8 mouse cellular contexts compared by ENCODE assay signal in genomic region chr5:98855741-98856140, GRCm38 (mm10). TPM values are rescaled to one million over a fixed set of nuclear protein-coding genes. Genes with fewer than 3 reads are reported as not detected.
DNase-seq lines count a peak whose midpoint lies in the region; ATAC-seq and TF ChIP-seq lines count a peak whose summit lies in the region.

No protein-coding gene starts in this region.

- H3K27me3 ChIP-seq in embryonic facial prominence, embryonic 14.5 days (replicated peaks; ENCODE audit: control insufficient read depth, insufficient read depth, low read length) = peaks cover 48% of the 10 kb centered on the region
- H3K27me3 ChIP-seq in intestine, postnatal 0 days (replicated peaks; ENCODE audit: control insufficient read depth, insufficient read depth, low read length) = peaks cover 17% of the 10 kb centered on the region; the same call in 1 of the 2 replicates

- no peaks in the 10 kb centered on the region for H3K36me3 ChIP-seq in embryonic facial prominence, embryonic 14.5 days (ENCODE audit: control insufficient read depth, insufficient read depth, low read length)
- no peaks in the 10 kb centered on the region for H3K36me3 ChIP-seq in intestine, postnatal 0 days (ENCODE audit: control insufficient read depth, insufficient read depth)

- 7% methylated on average over 12 of the region's 12 CpGs for WGBS in embryonic facial prominence, embryonic 14.5 days
- WGBS in intestine, postnatal 0 days = 7% methylated on average over 12 of the region's 12 CpGs

- peak overlapping the region; percentile 97 for H3K4me2 ChIP-seq in embryonic facial prominence, embryonic 14.5 days (ENCODE audit: low read depth, low read length)
- H3K4me2 ChIP-seq in intestine, postnatal 0 days (replicated peaks; ENCODE audit: low read depth) = peak overlapping the region; percentile 95

- peak overlapping the region; percentile 42; the same call in 1 of the 2 replicates for H3K27ac ChIP-seq in left cerebral cortex, adult 2 months
- no peak overlapping the region for H3K27ac ChIP-seq in embryonic facial prominence, embryonic 14.5 days (replicated peaks; ENCODE audit: low read depth, low read length)
- no peak overlapping the region; the same call in 1 of the 2 replicates for H3K27ac ChIP-seq in intestine, postnatal 0 days (ENCODE audit: low read depth, low read length)

- H3K4me3 ChIP-seq in left cerebral cortex, adult 2 months = peak overlapping the region; percentile 56
- peak overlapping the region; percentile 67 for H3K4me3 ChIP-seq in embryonic facial prominence, embryonic 14.5 days (ENCODE audit: low read depth, low read length)
- H3K4me3 ChIP-seq in intestine, postnatal 0 days (ENCODE audit: low read depth, low read length) = peak overlapping the region; percentile 69

- no peak for ATAC-seq in embryonic facial prominence, embryonic 14.5 days (ENCODE audit: low read depth)
- ATAC-seq in intestine, postnatal 0 days = peak; percentile 48
- no peak for ATAC-seq in monocyte, adult 5-6 weeks (replicated peaks; ENCODE audit: insufficient number of reproducible peaks, low FRiP score, low TSS enrichment, poor library complexity, severe bottlenecking)

- H3K4me1 ChIP-seq in embryonic facial prominence, embryonic 14.5 days (ENCODE audit: control insufficient read depth, insufficient read depth, low read length) = peaks cover 12% of the 10 kb centered on the region; the same call in 1 of the 2 replicates
- H3K4me1 ChIP-seq in intestine, postnatal 0 days (replicated peaks; ENCODE audit: control insufficient read depth, insufficient read depth, low read length) = no peaks in the 10 kb centered on the region

- TF ChIP-seq CTCF in left cerebral cortex, adult 2 months (IDR thresholded peaks at IDR 0.05) = no peak; the same call in 1 of the 2 replicates
- peak; percentile 43; the same call in 1 of the 2 replicates for TF ChIP-seq CTCF in intestine, postnatal 0 days (IDR thresholded peaks at IDR 0.05; ENCODE audit: low read depth)

- H3K9ac ChIP-seq in embryonic facial prominence, embryonic 14.5 days (ENCODE audit: low read depth, low read length) = peak overlapping the region; percentile 79
- H3K9ac ChIP-seq in intestine, postnatal 0 days (ENCODE audit: low read depth, low read length) = 0 out of 2 replicates have a peak overlapping the region, but pooled peaks have one; percentile 50

- intact Hi-C loops in left cerebral cortex, adult 2 months (cut with DNase I) = loop anchor here (5.0 kb wide), 1 partner anchor 68 kb away; no protein-coding TSS in a partner anchor
- intact Hi-C loops in gastrocnemius, postnatal 36 days (cut with DNase I) = no loop called here

- no peak for DNase-seq in left cerebral cortex, adult 2 months (ENCODE audit: extremely low spot score in 1 of 2, low spot score in 2 of 2)
- no peak for DNase-seq in left cerebral cortex, adult 8-10 months (ENCODE audit: low spot score in 2 of 2)
- no peak for DNase-seq in embryonic facial prominence, embryonic 14.5 days (ENCODE audit: low spot score)
- peak; percentile 16 for DNase-seq in retina, postnatal 1 day
- DNase-seq in adrenal gland, adult 8-10 months = no peak
- DNase-seq in gastrocnemius, postnatal 36 days = no peak

- H3K9me3 ChIP-seq in embryonic facial prominence, embryonic 14.5 days (ENCODE audit: control insufficient read depth, low read length) = no peaks in the 10 kb centered on the region
- H3K9me3 ChIP-seq in intestine, postnatal 0 days (ENCODE audit: control insufficient read depth) = no peaks in the 10 kb centered on the region

RNA-seq across cellular contexts. Expression of gene Bmp3, which starts 1.5 kb away (rescaled TPM):
- total RNA-seq in left cerebral cortex, adult 2 months (2021) = 10 to 100 TPM; 10.5 to 13.7 TPM
- total RNA-seq in left cerebral cortex, adult 8-10 months (2022) = 10 to 100 TPM; 10.5 to 15.3 (median 12.0) TPM
- 8.8 and 10.3 TPM in 2 replicates for polyA plus RNA-seq in embryonic facial prominence, embryonic 14.5 days (2014; fragmentation: Nextera tagmentation; extraction: Ambion mirVana)
- polyA plus RNA-seq in intestine, postnatal 0 days (2015; fragmentation: Nextera tagmentation; extraction: Ambion mirVana) = 3.2 and 3.6 TPM in 2 replicates
- total RNA-seq in adrenal gland, adult 8-10 months (2022) = 1 to 10 TPM in 2 of 4 experiments, under 1 TPM in 2; 0.59 to 3.4 (median 1.2) TPM
- under 1 TPM; 0.35 to 0.84 TPM for total RNA-seq in gastrocnemius, postnatal 36 days (2021)
- total RNA-seq in monocyte, adult 5-6 weeks (2017) = not detected in 3 replicates
